Mouse (Mus musculus): Measurements from ENCODE around the gene Rab29.
"Not testable (repeated sequence)": the region's sequence is repeated elsewhere in the genome, so short reads cannot be mapped to it uniquely, and the experiment has no call there.

Rab29 gene

GRCm38 (mm10) chr1:131861811-131862210, 5.2 kb upstream of the Rab29 start:
- DNase-seq (ENCODE audit: low read depth, low spot score), result no peak

- no peak for DNase-seq (ENCODE audit: low read depth, low spot score)
These were observed 1.4 kb upstream of the Rab29 start for GRCm38 (mm10) chr1:131865596-131865995.

- DNase-seq (ENCODE audit: low read depth, low spot score), result no peak
These were observed 572 bp upstream of the Rab29 start for GRCm38 (mm10) chr1:131866304-131866999.

GRCm38 (mm10) chr1:131867946-131868290, 894 bp downstream of the Rab29 start:
- DNase-seq (ENCODE audit: low read depth, low spot score), result no peak

GRCm38 (mm10) chr1:131869561-131869960, 2.5 kb downstream of the Rab29 start:
- DNase-seq (ENCODE audit: low read depth, low spot score), result no peak

GRCm38 (mm10) chr1:131872856-131873255, 5.8 kb downstream of the Rab29 start:
- no peak for DNase-seq (ENCODE audit: low read depth, low spot score)

- DNase-seq (ENCODE audit: low read depth, low spot score), result no peak
These were observed 12.8 kb downstream of the Rab29 start for GRCm38 (mm10) chr1:131879816-131880215.

- DNase-seq (ENCODE audit: low read depth, low spot score), result no peak
These were observed 15.8 kb downstream of the Rab29 start for GRCm38 (mm10) chr1:131882787-131883186.

- DNase-seq (ENCODE audit: low read depth, low spot score), result peak; percentile 40
These were observed 19.1 kb downstream of the Rab29 start for GRCm38 (mm10) chr1:131886173-131886572.

GRCm38 (mm10) chr1:131886641-131887040, 19.6 kb downstream of the Rab29 start:
- peak; percentile 70 for DNase-seq (ENCODE audit: low read depth, low spot score)

- no peak for DNase-seq (ENCODE audit: low read depth, low spot score)
These were observed 23.1 kb downstream of the Rab29 start for GRCm38 (mm10) chr1:131890043-131890658.

GRCm38 (mm10) chr1:131891436-131891835, 24.4 kb downstream of the Rab29 start:
- DNase-seq (ENCODE audit: low read depth, low spot score), result no peak

- DNase-seq (ENCODE audit: low read depth, low spot score), result no peak
These were observed 35.7 kb downstream of the Rab29 start for GRCm38 (mm10) chr1:131902679-131903078.

GRCm38 (mm10) chr1:131903251-131903650, 36.2 kb downstream of the Rab29 start:
- DNase-seq (ENCODE audit: low read depth, low spot score), result peak; percentile 23

- peak; percentile 59 for DNase-seq (ENCODE audit: low read depth, low spot score)
These were observed 38.5 kb downstream of the Rab29 start for GRCm38 (mm10) chr1:131905497-131905896.

- DNase-seq (ENCODE audit: low read depth, low spot score), result no peak
These were observed 41.4 kb downstream of the Rab29 start for GRCm38 (mm10) chr1:131908456-131908855.

- not testable (repeated sequence) for DNase-seq (ENCODE audit: low read depth, low spot score)
These were observed 42.2 kb downstream of the Rab29 start for GRCm38 (mm10) chr1:131909236-131909635.

- DNase-seq (ENCODE audit: low read depth, low spot score), result peak; percentile 99
These were observed 43.1 kb downstream of the Rab29 start, which contains the start of gene Nucks1 for GRCm38 (mm10) chr1:131910001-131910648. Nucks1 (plus strand) TSS chr1:131910534.

GRCm38 (mm10) chr1:131910674-131911558, 43.9 kb downstream of the Rab29 start:
- DNase-seq (ENCODE audit: low read depth, low spot score), result peak; percentile 74

- DNase-seq (ENCODE audit: low read depth, low spot score), result no peak
These were observed 50.6 kb downstream of the Rab29 start for GRCm38 (mm10) chr1:131917634-131918033.

- no peak for DNase-seq (ENCODE audit: low read depth, low spot score)
These were observed 52.0 kb downstream of the Rab29 start for GRCm38 (mm10) chr1:131919052-131919451.

- no peak for DNase-seq (ENCODE audit: low read depth, low spot score)
These were observed 55.1 kb downstream of the Rab29 start for GRCm38 (mm10) chr1:131922100-131922499.
